Mouse (Mus musculus): ENCODE measurements around the gene Mrrf.
A peak's percentile ranks its signal among the peaks of the same experiment; 100 is the strongest.

Gene Mrrf

DNA sequence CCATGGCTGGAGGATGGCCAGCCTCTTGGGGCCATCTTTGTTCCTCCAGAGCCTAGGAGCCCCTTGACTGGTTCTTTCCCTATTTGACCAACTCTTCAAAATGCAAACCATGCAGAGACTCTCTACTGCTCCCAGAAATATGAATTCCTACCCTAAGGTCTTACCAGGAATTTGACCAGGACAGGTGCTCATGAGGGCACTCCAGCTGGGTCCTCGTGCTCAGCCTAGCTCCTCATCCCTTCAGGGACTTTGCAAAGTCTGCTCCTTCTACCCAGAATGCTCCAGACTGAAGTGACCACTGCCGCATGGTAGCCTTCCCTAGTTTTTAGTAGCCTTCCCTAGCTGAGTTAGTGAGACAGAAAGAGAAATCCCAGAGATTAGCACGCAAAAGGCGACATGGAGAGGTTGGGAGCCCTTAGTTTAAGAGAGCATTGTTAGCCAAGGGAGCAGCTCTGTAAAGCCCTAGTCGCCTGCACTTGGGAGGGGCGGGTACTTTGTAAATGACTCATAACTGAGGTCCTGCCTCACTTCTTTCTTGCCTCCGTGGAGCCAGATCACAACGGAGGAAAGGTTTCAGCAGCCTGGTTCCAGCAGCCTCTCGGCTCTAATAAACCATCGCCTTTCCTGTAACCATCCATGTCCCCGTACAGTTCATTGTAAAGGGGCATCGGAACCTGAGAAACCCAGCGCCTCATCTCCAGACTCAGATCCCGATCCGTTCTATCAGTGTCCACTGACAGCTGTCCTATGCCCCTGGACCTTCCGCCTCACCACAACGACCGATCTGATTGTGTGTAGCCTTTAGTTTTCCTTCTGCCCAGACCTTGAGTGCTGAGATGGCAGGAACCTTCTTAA is 65.8 kb downstream of the Mrrf start:
- DNase-seq (ENCODE audit: low spot score in 2 of 2): no peak

GRCm38 (mm10) chr2:36202611-36202880 is 66.4 kb downstream of the Mrrf start:
- DNase-seq (ENCODE audit: low spot score in 2 of 2): no peak

GRCm38 (mm10) chr2:36203011-36203825 is 67.0 kb downstream of the Mrrf start:
- DNase-seq (ENCODE audit: low spot score in 2 of 2): peak; percentile 43 to 77

GRCm38 (mm10) chr2:36204595-36204994 is 68.4 kb downstream of the Mrrf start:
- DNase-seq (ENCODE audit: low spot score in 2 of 2): no peak

DNA sequence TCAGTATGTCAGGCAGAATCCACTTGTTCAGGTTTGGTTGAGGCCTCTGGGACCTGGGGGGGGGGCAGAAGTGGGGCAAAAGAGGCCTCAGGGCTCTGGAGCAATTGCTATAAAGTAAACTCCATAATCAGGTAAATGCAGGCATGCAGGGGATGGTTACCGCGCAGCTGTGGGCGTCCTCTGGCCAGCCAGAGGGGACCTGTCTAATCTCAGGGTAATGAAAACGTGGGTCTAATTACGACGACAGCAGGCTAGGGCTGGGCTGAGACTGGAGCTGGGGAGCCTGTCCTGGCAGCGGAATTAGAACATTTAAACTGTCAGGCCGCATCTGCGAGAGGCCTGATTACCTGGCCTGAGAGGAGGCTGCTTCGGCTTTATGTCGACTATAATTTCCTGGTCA is 70.9 kb downstream of the Mrrf start:
- DNase-seq (ENCODE audit: low spot score in 2 of 2): no peak

- no peak for DNase-seq (ENCODE audit: low spot score in 2 of 2)
These were observed 74.6 kb downstream of the Mrrf start for GRCm38 (mm10) chr2:36210796-36211195.

DNA sequence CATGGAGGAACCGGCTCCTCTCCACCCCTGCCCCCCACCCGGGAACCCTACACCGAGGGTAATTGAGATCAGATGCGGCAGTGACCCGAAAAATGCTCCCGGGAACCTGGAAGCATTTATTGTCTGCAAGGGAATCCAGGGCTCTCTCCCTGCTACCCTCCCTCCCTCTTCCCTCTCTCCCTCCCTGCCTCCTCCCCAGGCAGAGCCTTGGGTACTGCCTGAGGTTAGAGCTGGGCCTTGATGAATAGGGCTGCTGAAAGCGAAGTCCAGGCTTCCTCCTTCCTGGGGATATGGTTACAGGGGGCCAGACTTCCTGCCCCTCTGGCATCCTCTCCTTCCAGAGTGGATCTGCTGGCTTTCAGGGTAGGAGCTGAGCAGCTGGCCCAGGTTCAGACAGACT is 75.6 kb downstream of the Mrrf start:
- no peak for DNase-seq (ENCODE audit: low spot score in 2 of 2)

DNA sequence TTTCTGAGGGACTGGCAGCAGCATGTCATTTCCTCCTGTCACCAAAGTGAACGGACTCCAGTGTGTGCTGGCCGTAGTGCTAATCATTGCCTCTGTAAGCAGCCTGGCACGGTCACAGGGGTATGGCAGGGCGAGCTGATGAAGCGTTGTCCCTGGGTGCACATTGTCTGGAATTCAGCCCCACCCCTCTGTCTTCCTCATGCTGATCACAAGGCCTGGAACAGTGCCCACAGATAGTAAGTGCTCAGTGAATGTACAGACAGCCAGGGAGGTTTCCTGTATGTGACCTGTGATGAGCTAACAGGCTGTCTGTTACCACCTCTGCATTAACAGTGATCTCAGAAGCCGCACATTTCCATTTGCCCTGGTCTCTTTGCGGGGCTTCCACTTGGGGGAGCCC is 76.9 kb downstream of the Mrrf start:
- no peak for DNase-seq (ENCODE audit: low spot score in 2 of 2)

DNA sequence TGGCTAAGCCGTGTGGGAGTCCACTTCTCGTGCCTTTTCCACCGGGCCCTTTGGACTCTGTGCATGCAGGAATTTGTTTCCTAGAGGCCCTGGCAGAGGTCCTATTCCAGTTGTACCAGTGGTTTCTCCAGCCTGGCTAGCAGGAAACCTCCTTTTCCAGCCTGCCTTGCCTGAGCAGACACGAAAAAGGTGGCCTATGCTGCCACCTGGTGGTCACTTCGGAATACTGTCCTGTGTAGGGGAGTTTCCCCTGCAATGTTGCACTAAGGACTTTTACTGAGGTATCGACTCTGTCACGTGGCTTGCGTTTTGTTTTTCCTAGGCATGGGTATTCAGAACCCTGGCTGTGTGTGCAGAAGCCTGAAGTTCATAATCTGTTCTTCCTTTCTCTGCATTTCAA is 77.8 kb downstream of the Mrrf start:
- DNase-seq (ENCODE audit: low spot score in 2 of 2): peak; percentile 81 to 92

- DNase-seq (ENCODE audit: low spot score in 2 of 2): no peak
These were observed 78.2 kb downstream of the Mrrf start for GRCm38 (mm10) chr2:36214425-36214824.

DNA sequence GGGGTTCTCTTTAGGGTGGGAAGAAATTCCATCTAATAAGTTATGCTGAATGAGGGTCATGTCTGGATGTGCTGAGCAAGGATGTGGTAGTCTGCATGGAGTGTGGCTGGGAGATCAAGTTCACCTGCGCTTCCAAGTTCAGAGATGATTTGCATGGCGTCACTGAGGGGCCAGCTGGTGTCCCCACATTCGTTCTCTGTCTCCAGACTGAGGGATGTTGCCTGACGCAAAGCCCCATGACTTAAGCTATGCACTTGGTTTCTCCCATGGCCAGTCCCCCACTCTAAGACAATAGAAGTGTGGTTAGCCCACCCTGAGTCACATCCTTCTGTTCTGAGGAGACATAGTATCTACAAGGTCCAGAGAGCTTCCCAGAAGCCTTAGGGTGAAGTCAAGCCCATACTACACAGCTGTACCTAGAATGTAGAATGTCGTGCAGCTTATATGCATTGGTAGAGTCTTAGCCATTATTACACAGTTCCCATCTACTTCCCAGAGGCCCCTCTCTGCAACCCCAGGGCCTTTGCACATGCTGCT is 79.1 kb downstream of the Mrrf start:
- no peak for DNase-seq (ENCODE audit: low spot score in 2 of 2)

- DNase-seq (ENCODE audit: low spot score in 2 of 2): no peak
These were observed 80.4 kb downstream of the Mrrf start for GRCm38 (mm10) chr2:36216546-36216945.

- DNase-seq (ENCODE audit: low spot score in 2 of 2): no peak
These were observed 80.9 kb downstream of the Mrrf start for GRCm38 (mm10) chr2:36216953-36217573.

DNA sequence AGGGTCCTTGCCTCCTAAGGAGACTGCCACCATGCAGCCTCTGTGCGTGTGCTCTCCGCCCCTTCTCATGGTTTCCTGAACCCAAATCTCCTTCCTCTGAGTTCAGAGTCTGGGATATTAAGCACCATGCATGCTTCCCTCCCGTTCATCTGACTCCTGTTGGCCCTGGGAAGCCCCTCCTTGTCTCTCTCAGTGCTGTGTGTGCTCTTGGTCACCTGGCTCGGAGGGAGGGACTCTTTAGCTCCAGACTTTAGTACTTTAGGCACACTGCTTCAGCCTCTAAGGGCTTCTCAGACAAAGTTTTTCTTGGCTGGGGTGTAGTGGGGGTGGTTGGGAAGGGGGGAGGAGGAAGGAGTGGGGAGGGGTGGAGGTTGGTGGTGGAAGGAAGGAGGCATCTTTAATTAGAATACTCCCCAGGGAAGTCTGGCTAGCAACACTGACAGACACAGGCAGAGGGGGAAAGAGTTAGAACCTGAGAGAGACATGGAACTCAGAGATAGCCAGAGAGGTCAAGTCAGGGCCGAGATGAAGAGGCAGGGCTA is 81.6 kb downstream of the Mrrf start:
- DNase-seq (ENCODE audit: low spot score in 2 of 2): no peak

GRCm38 (mm10) chr2:36220106-36220505 is 83.9 kb downstream of the Mrrf start:
- no peak for DNase-seq (ENCODE audit: low spot score in 2 of 2)

GRCm38 (mm10) chr2:36220891-36221290 is 84.7 kb downstream of the Mrrf start:
- DNase-seq (ENCODE audit: low spot score in 2 of 2): no peak

DNA sequence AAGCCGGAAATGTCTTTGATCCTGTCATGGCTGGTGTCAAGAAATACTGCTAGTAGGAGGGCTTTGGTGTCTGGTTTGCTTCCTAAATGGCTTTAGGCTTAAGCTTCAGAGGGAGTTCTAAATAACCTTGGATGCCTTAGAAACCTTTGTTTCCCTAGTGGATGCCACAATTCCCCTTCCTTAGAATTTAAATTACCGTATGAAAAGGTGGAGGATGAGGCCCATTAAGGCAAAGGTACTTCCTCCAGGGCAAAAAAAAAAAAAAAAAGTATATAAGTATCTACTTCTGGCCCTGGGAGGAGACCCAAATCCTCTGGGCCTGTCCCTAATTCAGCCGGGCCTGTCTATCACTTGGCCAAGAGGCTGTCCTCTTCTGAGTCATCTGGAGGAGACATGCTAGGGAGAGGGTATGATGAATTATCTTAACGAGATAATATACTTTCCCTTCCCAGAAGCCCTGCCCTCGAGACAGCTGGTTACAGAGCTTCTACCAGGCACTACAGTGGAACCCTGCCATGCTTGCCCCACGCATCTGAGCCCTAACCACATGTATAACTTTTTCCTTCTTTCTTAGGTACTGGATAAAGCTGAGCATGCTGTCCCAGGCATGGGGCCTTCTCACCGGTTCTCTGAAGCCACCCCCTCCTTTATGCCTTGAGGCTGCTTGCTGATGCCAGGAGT is 86.1 kb downstream of the Mrrf start:
- DNase-seq (ENCODE audit: low spot score in 2 of 2): no peak

DNA sequence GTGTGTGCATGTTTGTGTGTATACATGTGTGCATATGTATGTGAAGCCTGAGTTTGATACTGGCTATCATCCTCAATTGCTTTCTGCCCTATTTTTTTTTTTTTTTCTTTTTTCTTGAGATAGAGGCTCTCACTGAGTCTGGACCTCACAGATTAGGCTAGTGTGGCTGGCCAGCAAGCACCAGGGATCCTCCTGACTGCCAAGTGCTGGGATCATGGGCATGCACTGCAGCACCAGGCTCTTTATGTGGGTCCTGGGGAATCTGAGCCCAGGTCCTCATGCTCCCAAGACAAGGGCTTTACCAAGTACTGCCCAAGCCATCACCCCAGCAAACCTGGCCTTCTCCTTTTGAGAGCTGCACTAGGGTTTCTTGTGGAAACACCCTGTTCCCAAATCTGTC is 87.2 kb downstream of the Mrrf start:
- no peak for DNase-seq (ENCODE audit: low spot score in 2 of 2)

DNA sequence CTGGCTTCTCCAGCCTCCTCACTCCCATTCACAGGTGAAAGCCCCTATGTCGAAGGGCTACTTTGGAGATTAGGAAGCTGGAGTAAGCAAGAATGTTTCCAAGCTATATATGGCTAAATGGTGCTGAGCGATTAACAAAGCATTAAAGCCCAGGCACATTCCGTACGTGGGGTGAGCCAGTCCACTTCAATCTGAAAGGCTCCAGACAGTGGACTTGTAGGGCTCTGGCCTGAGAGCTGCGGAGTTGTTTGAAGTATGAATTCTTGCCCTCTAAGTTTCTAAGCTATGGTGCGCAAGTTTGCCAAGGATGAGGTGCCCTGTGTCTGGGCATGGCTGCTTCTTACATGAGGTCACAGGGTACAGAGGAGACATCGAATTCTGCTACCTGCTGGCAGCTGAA is 88.0 kb downstream of the Mrrf start:
- DNase-seq (ENCODE audit: low spot score in 2 of 2): no peak

- DNase-seq (ENCODE audit: low spot score in 2 of 2): no peak
These were observed 88.4 kb downstream of the Mrrf start for GRCm38 (mm10) chr2:36224599-36224998.

DNA sequence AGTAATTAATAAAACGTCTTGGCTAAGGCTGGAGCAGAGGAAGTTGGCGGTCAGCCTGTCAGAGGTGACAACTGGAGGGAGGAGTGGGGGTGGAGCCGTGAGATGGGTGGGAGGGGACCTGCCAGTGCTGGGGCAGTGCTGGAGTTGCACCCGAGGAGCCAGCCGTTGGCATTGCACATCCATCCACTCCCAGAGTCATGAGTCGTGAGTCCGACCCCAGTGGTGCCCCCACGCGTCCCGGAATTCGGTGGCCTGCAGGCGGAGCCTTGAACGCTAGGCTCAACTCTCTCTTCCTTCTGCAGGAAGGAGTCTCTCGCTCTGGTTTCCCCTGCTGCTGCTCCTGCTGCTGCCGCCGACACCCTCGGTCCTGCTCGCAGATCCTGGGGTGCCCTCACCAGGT is 94.2 kb downstream of the Mrrf start, which contains the start of gene Ptgs1:
Ptgs1 (plus strand) TSS at position 61 of the 400 bp plus-strand sequence.
- peak; percentile 48 to 74 for DNase-seq (ENCODE audit: low spot score in 2 of 2)

GRCm38 (mm10) chr2:36230967-36231366 is 94.8 kb downstream of the Mrrf start:
- DNase-seq (ENCODE audit: low spot score in 2 of 2): no peak

Data from spleen, postnatal 4 days (tissue).